Mouse (Mus musculus) midbrain, embryonic 16.5 days (tissue): Measurements from ENCODE around the gene Rnf167. TPM values are rescaled to one million over a fixed set of nuclear protein-coding genes. Genes with fewer than 3 reads are reported as not detected.

Source experiments
- ATAC-seq: fragments of 200-750 bp; cut with Nextera tagmentation; 2 replicates; pipeline ENCODE4 v1.8.0; 2017; ENCODE audit warnings: moderate TSS enrichment
- H3K27ac ChIP-seq: fragments of 300-500 bp; sonication (generic); 2 replicates; pipeline ENCODE4 v1.5.1; 2014; ENCODE audit warnings: mild to moderate bottlenecking, low read length, mixed read lengths
- H3K27me3 ChIP-seq: fragments of 300-500 bp; sonication (generic); 2 replicates; pipeline ENCODE4 v1.6.1; 2014; ENCODE audit warnings: low read depth, low read length, mixed read lengths; ENCODE audit not compliant: control insufficient read depth, insufficient read depth
- H3K36me3 ChIP-seq: fragments of 300-500 bp; sonication (generic); 2 replicates; pipeline ENCODE4 v1.6.1; 2014; ENCODE audit warnings: mild to moderate bottlenecking, low read length, moderate library complexity, mixed read lengths; ENCODE audit not compliant: control insufficient read depth, insufficient read depth
- H3K4me1 ChIP-seq: fragments of 300-500 bp; sonication (generic); 2 replicates; pipeline ENCODE4 v1.6.1; 2014; ENCODE audit warnings: mild to moderate bottlenecking, low read length, mixed read lengths; ENCODE audit not compliant: control insufficient read depth, insufficient read depth
- H3K4me2 ChIP-seq: fragments of 300-500 bp; sonication (generic); 2 replicates; pipeline ENCODE4 v1.6.1; 2014; ENCODE audit warnings: mild to moderate bottlenecking, low read length, mixed read lengths
- H3K4me3 ChIP-seq: fragments of 300-500 bp; sonication (generic); 2 replicates; pipeline ENCODE4 v1.5.1; 2014; ENCODE audit warnings: low read depth, mild to moderate bottlenecking, low read length, moderate library complexity, mixed read lengths
- H3K9ac ChIP-seq: fragments of 300-500 bp; sonication (generic); 2 replicates; pipeline ENCODE4 v1.6.1; 2014; ENCODE audit warnings: low read depth, low read length, mixed read lengths
- H3K9me3 ChIP-seq: fragments of 300-500 bp; sonication (generic); replicated peaks from 2 replicates; pipeline ENCODE4 v1.6.1; 2014; ENCODE audit warnings: mild to moderate bottlenecking, low read length, mixed read lengths; ENCODE audit not compliant: control insufficient read depth, poor library complexity, severe bottlenecking
- WGBS: fragments of 180-500 bp; shearing (Covaris S2); extraction: QIAGEN DNeasy Blood & Tissue Kit; methylation state at CpG from one replicate; pipeline ENCODE4 v1.1.7; 2014; 5-methylcytosine and 5-hydroxymethylcytosine counted together
- polyA plus RNA-seq: library from polyadenylated mRNA; unstranded; fragments of >200 nt; fragmentation: Nextera tagmentation; extraction: Ambion mirVana; gene quantifications from 2 replicates; pipeline ENCODE4 v1.2.1, GENCODE M21; 2015

Gene Rnf167
- polyA plus RNA-seq, 1 experiment from 2014 or later = 105 TPM

- no peak overlapping the region for H3K4me2 ChIP-seq
- H3K4me1 ChIP-seq = peaks cover 3% of the 10 kb centered on the region; the same call in 1 of the 2 replicates
- ATAC-seq = no peak
- 84% methylated on average over 7 of the region's 7 CpGs for WGBS
- no peaks in the 10 kb centered on the region for H3K9me3 ChIP-seq
- peaks cover 33% of the 10 kb centered on the region for H3K36me3 ChIP-seq
- H3K27me3 ChIP-seq = no peaks in the 10 kb centered on the region
- H3K4me3 ChIP-seq = no peak overlapping the region
- H3K9ac ChIP-seq = no peak overlapping the region
- H3K27ac ChIP-seq = no peak overlapping the region
Measured at GRCm38 (mm10) chr11:70612505-70612904, 34.5 kb upstream of the Rnf167 start.

- ATAC-seq = no peak
- Histone ChIP-seq H3K9me3 (no peaks in the 10 kb centered on the region), H3K4me3 (peak overlapping the region; percentile 13; the same call in 1 of the 2 replicates), H3K4me2 (peak overlapping the region; percentile 46), H3K27ac (no peak overlapping the region), H3K4me1 (peaks cover 3% of the 10 kb centered on the region; the same call in 1 of the 2 replicates), H3K36me3 (peaks cover 19% of the 10 kb centered on the region), H3K27me3 (no peaks in the 10 kb centered on the region), H3K9ac (peak overlapping the region; percentile 4; the same call in 1 of the 2 replicates)
- 3% methylated on average over 17 of the region's 17 CpGs for WGBS
Measured at GRCm38 (mm10) chr11:70615074-70615473, 32.0 kb upstream of the Rnf167 start.

DNA sequence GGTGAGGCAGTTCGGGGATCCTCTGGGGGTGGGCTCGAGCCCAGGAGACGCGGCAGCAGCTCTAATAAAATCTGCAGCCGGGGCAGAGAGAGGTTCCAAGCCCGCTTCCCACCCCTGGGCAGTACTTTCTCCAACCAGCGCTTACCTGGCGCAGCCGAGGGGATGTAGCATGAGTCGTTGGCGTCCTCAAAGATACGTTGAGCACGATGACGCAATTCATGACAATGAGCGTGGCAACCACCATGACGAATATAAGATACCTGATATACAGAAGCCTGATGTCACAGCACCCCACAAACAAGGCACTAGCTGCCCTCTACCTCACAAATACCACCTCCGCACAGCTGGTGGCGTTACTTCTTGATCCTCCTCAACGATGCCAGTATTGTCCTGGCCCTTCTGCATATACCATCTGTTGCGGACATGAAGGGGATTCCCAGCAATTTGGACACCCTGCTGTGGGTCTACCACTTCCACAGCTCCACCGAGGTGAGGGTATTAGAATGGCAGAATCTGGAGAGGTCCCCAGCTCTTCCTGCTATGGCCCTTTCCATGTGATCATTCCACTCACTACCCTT lies 31.4 kb upstream of the Rnf167 start, which contains the start of gene 4930544D05Rik:
Gene 4930544D05Rik, plus strand, starts transcription at position 333 of the 578 bp plus-strand sequence.
- H3K9ac ChIP-seq = peak within 1 kb of the TSS; percentile 4; the same call in 1 of the 2 replicates
- H3K4me3 ChIP-seq = peak within 1 kb of the TSS; percentile 13; the same call in 1 of the 2 replicates
- H3K4me2 ChIP-seq = peak within 1 kb of the TSS; percentile 46
- peaks cover 13% of the 10 kb centered on the region for H3K36me3 ChIP-seq
- no peaks in the 10 kb centered on the region for H3K27me3 ChIP-seq
- H3K9me3 ChIP-seq = no peaks in the 10 kb centered on the region
- ATAC-seq = no peak
- peaks cover 3% of the 10 kb centered on the region; the same call in 1 of the 2 replicates for H3K4me1 ChIP-seq
- no peak within 1 kb of the TSS for H3K27ac ChIP-seq
- 10% methylated on average over 21 of the region's 21 CpGs for WGBS

DNA sequence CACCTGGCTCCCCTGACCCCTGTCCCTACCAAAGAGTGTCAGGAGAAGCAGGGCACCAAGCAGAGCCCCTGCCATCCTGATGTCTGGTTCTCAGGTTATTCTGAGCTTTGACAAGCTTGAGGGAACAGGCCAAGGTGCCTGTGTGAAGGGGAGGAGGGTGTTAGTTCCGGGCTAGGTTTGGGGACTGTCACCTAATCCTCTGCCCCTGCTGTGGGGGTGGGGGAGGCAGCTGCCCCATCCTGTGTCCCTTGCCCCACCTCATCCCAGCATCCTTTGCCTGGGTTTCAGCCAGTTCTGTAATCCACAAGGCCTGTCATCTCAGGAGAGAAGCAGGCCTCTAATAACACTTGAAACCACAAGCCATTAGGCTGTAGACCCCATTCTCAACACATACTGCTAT lies 27.9 kb upstream of the Rnf167 start, which contains the start of gene Chrne:
Gene Chrne, minus strand, starts transcription at position 116 of the 400 bp plus-strand sequence.
- H3K27ac ChIP-seq = no peak within 1 kb of the TSS
- H3K4me3 ChIP-seq = no peak within 1 kb of the TSS
- H3K36me3 ChIP-seq = 0 out of 2 replicates have a peak, but pooled peaks cover 3% of the 10 kb centered on the region
- no peak within 1 kb of the TSS for H3K9ac ChIP-seq
- 36% methylated on average over 1 of the region's 1 CpGs for WGBS
- no peak for ATAC-seq
- H3K27me3 ChIP-seq = no peaks in the 10 kb centered on the region
- H3K9me3 ChIP-seq = no peaks in the 10 kb centered on the region
- no peak within 1 kb of the TSS for H3K4me2 ChIP-seq
- peaks cover 3% of the 10 kb centered on the region; the same call in 1 of the 2 replicates for H3K4me1 ChIP-seq

- H3K36me3 ChIP-seq = no peaks in the 10 kb centered on the region
- no peak overlapping the region for H3K9ac ChIP-seq
- no peak overlapping the region for H3K27ac ChIP-seq
- H3K27me3 ChIP-seq = no peaks in the 10 kb centered on the region
- H3K9me3 ChIP-seq = no peaks in the 10 kb centered on the region
- H3K4me2 ChIP-seq = no peak overlapping the region
- 40% methylated on average over 7 of the region's 7 CpGs for WGBS
- H3K4me1 ChIP-seq = no peaks in the 10 kb centered on the region
- H3K4me3 ChIP-seq = no peak overlapping the region
- no peak for ATAC-seq
Measured at GRCm38 (mm10) chr11:70621972-70622814, 24.8 kb upstream of the Rnf167 start.

- Histone ChIP-seq H3K4me3 (no peak overlapping the region), H3K4me2 (no peak overlapping the region), H3K9ac (no peak overlapping the region), H3K9me3 (no peaks in the 10 kb centered on the region), H3K27ac (no peak overlapping the region), H3K36me3 (no peaks in the 10 kb centered on the region), H3K4me1 (no peaks in the 10 kb centered on the region), H3K27me3 (no peaks in the 10 kb centered on the region)
- ATAC-seq = no peak
- WGBS = 88% methylated on average over 10 of the region's 10 CpGs
Measured at GRCm38 (mm10) chr11:70623053-70623742, 23.8 kb upstream of the Rnf167 start.

- no peak overlapping the region for H3K4me3 ChIP-seq
- no peak for ATAC-seq
- H3K27me3 ChIP-seq = no peaks in the 10 kb centered on the region
- H3K27ac ChIP-seq = no peak overlapping the region
- no peak overlapping the region for H3K4me2 ChIP-seq
- 53% methylated on average over 4 of the region's 4 CpGs for WGBS
- no peaks in the 10 kb centered on the region for H3K9me3 ChIP-seq
- no peaks in the 10 kb centered on the region for H3K4me1 ChIP-seq
- H3K9ac ChIP-seq = no peak overlapping the region
- no peaks in the 10 kb centered on the region for H3K36me3 ChIP-seq
Measured at GRCm38 (mm10) chr11:70625473-70625872, 21.6 kb upstream of the Rnf167 start.

GRCm38 (mm10) chr11:70626877-70627276 lies 20.2 kb upstream of the Rnf167 start:
- Histone ChIP-seq H3K27me3 (no peaks in the 10 kb centered on the region), H3K4me2 (no peak overlapping the region), H3K4me1 (no peaks in the 10 kb centered on the region), H3K9me3 (no peaks in the 10 kb centered on the region), H3K9ac (no peak overlapping the region), H3K4me3 (no peak overlapping the region), H3K27ac (no peak overlapping the region), H3K36me3 (no peaks in the 10 kb centered on the region)
- ATAC-seq = no peak
- WGBS = 81% methylated on average over 4 of the region's 4 CpGs
